Mouse (Mus musculus): Measurements from ENCODE around the gene Mdh1.

Gene Mdh1

GRCm38 (mm10) chr11:21571700-21572381 lies at the start of gene Mdh1, which contains the start of gene Wdpcp:
Gene Mdh1 (minus strand): TSS chr11:21572367.
Gene Wdpcp (plus strand): TSS chr11:21572235.
- DNase-seq, result peak; percentile 97

- DNase-seq, result no peak
Measured at GRCm38 (mm10) chr11:21615915-21616314, 43.7 kb upstream of the Mdh1 start.

DNA sequence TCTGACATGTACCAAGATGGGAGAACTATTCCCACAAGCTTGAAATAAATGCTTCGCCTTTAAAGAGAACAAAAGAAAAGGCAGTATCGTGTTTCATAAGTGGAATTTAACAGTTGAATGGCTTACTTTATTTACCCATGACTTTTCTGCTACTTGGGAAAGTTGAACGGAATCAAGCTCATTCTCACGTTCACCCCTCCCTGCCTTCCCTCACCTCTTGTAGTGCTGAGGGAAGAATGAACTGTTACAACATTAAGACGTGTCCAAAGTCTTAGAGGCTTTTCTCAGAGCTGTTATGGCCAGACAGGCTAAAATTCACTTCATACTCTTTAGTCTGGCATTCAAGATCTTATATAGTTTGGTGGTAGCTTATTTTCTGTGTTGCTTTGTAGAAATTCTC lies 30.3 kb upstream of the Mdh1 start:
- peak; percentile 19 for DNase-seq

DNA sequence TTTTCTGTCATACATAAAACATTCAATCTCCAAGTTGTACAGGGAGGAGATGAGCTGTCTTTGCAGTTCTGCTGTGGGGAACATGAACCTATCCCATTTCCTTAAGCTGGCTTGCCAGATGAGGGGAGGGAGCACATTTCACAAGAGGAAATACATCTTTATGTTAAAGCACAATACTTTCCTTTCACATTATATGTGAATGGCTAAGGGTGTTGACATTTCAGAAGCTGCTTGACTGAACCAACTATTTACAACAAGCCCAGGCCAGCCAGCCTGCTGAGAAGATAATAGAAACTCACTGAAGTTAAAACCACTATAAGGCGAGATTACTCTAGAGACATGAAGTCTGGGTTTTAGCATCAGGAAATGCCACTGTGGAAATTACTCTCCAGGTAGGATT lies 11.1 kb upstream of the Mdh1 start:
- DNase-seq, result no peak

GRCm38 (mm10) chr11:21581472-21581871 lies 9.3 kb upstream of the Mdh1 start:
- DNase-seq, result no peak

DNA sequence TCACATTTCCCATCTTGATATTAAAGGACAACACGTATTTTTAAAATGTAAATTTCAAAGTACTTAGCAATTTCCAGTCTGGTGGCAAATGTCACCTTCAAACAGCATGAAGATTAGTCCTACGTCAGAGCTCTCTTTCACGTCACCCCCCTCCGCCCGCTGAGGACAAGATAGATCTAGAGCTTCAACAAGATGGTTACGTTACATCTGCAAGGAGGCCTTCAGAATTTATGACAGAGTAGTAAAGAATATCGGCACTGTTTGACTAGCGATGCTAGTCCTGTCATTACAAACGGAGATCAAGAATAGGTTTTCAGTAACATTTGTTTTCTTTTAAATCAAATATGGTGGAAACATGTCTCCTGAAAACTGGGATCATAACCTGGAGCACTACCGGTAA lies 1.2 kb downstream of the Mdh1 start:
- no peak for DNase-seq

- no peak for DNase-seq
Measured at GRCm38 (mm10) chr11:21570109-21570474, 2.1 kb downstream of the Mdh1 start.

DNA sequence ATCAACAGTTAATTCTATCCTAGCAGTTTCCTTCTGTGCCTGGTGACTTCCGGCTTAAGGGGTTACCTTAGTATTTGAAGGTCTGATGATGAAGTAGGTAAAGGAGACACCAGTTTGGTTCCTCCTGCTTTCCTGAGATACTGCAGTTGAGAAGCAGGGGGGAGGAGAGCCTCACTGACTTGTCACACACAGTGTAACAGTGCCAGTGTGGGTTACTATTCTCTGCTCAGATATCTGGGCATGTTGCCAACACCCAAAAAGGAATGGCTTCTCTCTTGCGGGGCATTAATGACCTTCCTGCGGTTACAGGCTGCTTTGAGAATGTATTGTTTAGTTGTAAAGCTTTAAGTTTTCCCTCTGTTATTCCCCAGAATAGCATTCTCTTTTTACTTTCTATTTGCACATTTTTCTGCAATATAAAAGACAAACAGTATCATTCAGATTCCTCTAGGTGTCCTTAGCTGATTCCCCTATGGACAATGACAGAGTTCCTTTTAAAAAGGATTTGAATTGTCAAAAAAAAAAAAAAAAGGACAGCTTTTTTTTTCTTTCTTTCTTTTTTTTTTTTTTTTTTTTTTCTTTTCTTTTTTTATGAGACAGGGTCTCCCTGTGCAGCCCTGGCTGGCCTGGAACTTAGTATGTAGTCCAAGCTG lies 2.6 kb downstream of the Mdh1 start:
- DNase-seq, result peak; percentile 27

DNA sequence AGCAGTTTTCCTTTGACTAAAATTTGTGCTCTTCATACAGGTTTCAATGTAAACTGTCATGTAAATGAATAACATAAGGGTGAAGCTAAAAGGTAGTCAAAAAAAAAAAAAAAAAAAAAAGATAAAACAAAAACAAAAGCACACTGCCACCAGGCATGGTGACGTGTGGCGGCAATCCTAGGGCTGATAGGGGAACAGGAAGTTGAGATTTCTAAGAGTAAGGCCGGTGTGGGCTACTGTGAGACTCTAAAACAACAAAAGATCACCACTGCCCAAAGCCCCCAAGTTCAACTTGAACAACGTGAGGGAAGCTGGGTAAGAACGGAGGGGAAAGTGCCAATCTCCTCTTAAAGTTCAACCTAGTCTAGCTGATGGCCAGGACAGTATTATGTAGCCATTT lies 3.2 kb downstream of the Mdh1 start:
- DNase-seq, result no peak

GRCm38 (mm10) chr11:21567733-21568132 lies 4.4 kb downstream of the Mdh1 start:
- no peak for DNase-seq

DNA sequence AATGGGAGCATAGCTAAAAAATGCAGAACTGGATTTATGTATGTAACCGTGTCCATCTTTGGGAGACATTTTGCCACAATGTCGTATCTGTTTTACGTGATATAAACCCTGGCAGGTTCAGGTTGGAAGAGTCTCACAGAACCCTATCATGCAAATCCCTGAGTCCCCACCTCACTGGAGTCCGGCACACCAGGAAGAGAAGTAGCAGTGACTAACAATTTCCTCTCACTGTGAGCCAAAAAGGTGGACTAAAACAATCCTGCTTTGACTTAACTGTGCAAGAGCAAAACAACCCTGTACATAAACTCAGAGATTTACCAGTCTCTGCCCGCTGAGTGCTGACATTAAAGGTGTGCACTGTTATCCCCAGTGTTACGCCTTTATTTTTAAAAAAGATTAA lies 5.2 kb downstream of the Mdh1 start:
- DNase-seq, result no peak

DNA sequence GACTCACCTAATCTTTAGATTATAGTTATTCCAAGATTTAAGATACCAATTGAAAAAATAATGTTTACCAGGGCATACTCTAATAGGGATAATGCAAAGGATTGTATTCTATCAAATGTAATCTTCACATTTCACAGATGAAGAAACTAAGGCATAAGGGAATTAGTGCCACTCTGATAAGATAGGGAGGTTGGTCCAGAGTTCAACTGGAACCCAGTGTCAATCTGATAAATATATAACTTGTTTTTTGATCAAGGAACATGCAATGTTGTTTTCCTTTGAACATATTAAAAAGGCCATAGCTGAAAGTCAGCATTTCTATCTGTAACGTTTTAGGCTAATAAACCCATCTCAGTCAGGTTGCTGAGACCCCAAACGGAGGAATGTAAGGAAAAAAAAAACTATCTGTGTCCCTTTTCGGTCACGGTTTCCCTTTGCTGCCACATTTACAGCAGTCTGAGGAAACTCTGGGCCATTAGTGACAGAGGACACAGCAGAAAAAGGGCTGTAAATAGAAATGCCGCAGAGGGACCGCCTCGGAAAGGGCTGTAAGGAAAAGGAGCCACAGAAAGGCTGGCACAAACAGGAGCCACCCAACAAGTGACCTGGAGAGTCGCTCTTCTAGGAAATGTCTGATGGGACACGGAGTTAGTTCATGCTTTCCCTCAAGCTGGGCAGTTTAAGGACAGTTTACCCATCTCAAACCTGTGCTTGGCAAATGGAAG lies 7.3 kb downstream of the Mdh1 start:
- DNase-seq, result no peak

DNA sequence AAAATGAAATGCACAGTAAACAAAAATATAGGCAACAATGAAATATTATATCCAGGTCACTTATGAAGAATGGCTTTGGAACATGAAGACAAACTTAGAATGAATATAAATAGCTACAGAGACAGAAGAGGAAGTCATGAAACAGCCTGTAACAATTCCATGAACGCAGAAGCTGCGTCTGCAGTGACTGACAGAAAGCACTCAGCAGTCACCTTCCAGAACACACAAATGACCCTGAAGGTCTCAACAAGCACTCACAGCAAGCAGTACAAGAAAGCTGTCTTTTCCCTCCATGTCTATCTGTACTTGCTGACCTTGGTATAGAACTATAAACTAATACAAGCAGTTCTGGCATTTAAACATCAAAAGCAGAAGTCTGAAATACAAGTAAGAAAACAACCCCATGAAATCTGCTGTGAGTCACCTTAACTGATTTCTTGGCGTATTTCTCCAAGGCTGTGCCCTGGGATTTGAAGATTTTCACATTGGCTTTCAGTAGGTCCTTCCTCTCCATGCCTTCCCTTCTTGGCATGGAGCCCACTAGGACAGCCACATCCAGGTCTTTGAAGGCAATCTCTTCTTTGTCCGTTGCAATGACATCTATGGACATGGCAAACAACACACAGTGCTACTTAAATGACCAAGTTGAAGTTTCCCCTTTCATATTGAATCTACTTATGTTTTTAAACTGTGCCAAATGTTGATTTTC lies 8.4 kb downstream of the Mdh1 start:
- DNase-seq, result no peak

DNA sequence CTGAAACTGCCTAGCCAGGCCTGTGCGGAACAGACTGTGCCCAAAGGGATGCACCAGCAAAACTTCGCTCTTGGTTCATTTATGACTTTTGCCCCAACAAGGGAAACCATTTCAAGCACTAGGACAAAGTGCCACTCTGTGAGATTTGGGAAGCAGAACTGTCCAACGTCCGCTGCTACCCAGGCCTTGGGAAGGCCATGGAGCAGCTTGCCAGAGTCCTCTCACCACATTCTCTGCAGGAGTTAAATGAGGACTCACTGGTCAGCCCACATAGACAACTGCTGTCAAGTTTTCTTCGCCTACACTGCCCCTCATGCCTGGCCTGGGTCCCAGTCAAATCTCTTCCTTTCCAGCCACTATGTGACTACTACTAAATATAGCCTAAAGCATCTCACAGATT lies 10.8 kb downstream of the Mdh1 start:
- no peak for DNase-seq

DNA sequence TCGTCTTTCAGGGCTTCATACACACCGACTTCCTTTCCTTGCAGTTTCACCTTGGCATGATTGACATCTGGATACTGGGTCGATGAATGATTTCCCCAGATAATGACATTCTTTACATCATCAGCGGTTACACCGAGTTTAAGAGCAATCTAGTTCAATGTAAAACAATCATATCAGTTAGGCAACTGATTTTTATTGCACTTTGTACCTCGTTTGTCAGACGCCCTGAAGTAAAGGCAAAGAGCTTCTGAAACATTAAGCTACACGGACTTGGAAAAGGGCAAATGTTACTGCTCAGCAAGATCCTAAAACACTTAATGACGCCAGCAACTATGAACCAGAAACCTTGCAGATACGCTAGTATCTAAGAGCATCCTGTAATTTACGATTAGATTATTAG lies 12.4 kb downstream of the Mdh1 start:
- no peak for DNase-seq

DNA sequence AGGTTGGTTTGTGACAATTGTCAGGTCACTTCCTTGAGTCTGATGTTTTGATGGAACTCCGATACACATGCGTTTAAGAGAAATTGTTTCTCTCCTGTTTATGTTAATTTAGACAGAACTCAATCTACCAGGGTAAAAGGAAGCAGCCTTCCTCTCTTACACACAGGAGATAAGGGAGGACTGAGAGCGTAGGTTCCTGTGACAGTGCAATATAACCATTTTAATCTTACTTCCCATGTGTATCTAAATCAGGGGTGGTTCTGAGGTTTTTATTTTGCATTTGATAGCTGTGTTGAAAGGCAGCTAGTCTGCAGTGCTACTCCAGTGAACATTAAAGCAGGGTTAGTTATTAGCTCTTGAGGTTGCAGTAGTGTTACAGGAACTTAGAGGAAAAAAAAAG lies 20.1 kb downstream of the Mdh1 start:
- DNase-seq, result no peak

- peak; percentile 13 for DNase-seq
Measured at GRCm38 (mm10) chr11:21550222-21551173, 21.7 kb downstream of the Mdh1 start.

DNA sequence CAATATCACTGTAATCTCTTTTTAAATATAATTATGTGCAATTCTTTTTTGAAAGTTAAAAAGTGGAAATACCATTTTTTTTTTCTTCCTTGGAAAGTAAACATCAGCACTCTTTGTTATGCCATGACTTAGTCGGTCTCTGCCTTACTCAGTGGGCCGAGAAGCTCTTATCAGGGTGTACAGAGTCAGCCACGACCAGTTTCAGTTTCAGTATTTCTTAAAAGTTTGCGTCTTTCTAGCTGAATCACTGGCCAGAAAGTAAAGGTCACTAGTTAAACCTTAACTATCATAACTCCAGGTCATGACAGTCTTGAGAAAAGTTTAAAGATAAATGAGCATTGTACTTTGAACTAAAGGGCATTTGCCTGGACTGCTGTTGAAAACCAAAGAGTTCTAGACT lies 22.4 kb downstream of the Mdh1 start:
- peak; percentile 15 for DNase-seq

DNA sequence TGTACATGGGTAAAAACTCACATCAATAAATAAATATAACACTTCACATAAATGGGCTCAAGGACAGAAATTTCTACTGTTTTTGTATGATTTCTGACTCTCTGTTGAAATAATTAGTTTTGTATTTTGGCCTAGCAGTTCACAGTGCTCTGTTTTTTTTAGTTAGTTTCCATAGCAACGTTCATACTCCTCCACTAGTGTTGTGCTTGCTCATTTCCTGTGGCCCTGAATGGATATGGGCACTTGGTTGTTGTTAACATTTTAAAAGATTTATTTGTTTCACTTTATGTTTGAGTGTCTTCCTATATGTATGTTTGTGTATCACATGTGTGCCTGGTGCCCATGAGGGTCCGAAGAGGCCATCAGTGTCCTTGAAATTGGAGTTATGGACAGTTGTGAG lies 23.1 kb downstream of the Mdh1 start:
- DNase-seq, result no peak

DNA sequence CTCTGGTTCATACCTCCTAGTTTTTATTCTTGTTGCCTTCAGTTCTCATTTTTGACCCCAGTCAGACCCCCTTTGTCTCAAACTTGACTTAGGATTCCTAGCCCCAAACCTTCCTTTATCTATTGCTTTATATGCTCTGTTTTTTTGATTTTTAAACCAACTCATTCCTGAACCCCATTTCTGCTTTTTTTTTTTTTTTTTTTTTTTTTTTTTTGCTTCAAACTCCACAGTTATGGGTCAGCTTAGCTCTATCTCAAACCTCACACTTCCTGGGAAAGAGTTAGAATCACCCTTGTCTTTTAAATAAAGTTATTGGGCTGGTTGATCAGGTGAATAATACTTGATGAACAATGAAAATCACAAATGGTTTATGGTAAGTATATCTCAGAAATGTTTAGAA lies 24.6 kb downstream of the Mdh1 start:
- no peak for DNase-seq

DNA sequence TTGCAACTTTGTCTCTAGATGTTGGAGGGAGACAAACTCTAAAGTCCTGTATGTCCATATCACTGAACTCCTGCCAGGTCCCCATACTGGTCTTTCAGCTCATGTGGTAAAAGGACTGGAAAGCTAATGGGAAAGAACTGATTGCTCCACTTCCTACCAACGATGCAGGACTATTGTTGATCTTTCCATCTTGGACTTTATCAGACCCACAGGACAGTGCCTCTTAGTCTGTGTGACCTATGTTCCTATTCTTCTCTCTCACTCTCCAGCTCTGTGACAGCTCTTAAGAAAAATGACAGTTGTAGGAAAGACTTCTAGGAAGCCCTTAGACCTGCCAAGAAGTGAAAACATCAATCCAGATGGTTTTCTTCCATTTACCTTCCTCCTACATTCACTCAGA lies 25.5 kb downstream of the Mdh1 start:
- DNase-seq, result no peak

GRCm38 (mm10) chr11:21545951-21546350 lies 26.2 kb downstream of the Mdh1 start:
- no peak for DNase-seq

All from lung, postnatal 36 days (tissue).